Mouse (Mus musculus) spleen, postnatal 10 days (tissue): ENCODE measurements at regions not wholly inside any gene's neighbourhood (a gene's known extent, or its start where the extent isn't known, plus 50 kb on each side); places are given as distances from the start of the nearest gene placed in this dataset.
A peak's percentile ranks its signal among the peaks of the same experiment; 100 is the strongest.

Experiments
- DNase-seq, 2 experiments: peaks; one replicate each; pipeline ENCODE4 v3.0.0; 2021 to 2022; ENCODE audit warnings: low spot score in 2 of 2

- no peak for DNase-seq
Measured at GRCm38 (mm10) chr5:112012505-112013164, 239.7 kb downstream of the Cryba4 start.

DNA sequence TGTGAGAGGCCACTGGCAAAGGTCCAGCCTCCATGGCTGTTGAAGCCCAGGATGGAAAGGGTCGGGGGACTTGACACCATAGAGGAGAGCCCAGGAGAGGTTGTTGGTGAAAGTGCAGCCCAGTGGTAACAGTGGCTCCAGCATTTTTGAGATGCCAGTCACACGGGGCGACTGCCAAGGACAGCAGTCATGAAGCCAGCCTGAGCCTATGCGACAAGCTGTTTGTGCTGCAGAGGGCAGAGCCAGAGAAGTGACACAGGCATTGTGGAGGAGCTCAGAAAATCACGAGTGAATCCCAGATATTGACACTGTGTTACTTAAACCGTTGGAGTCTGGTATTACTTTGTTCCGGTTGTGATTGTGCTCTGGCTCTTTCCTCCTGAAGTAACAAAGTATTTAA lies 233.4 kb downstream of the Cryba4 start:
- no peak for DNase-seq

GRCm38 (mm10) chr5:112020882-112021281 lies 231.4 kb downstream of the Cryba4 start:
- no peak for DNase-seq

GRCm38 (mm10) chr5:112029955-112030354 lies 222.4 kb downstream of the Cryba4 start:
- no peak for DNase-seq

DNA sequence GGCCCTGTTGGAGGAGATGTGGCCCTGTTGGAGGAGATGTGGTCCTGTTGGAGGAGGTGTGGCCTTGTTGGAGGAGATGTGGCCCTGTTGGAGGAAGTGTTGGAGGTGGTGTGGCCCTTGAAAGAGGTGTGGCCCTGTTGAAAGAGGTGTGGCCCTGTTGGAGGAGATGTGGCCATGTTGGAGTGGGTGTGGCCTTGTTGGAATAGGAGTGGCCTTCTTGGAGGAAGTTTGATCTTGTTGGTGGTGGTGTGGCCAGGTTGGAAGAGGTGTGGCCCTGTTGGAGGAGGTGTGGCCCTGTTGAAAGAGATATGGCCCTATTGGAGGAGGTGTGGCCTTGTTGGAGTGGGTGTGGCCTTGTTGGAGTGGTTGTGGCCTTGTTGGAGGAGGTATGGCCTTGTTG lies 220.3 kb downstream of the Cryba4 start:
- DNase-seq, result no peak

DNA sequence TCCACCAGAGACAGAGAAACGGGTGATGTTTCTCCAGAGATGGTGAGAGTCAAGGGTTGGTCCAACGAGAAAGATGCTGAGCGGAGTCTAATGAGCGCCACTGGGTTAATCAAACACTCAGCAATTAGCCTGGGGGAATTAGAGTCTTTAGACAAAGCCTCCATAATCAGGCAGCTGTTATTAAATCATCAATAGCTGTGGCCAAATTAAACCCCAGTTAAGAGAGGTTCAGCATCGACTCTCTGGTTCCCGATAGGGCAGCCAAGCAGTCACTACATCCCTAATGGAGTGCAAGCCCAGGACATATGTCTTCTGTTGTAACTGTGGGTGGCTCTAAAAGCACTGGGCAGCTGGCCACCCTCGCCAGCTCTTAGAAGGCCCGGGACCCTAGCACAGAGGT lies 216.9 kb downstream of the Cryba4 start:
- DNase-seq, result no peak

GRCm38 (mm10) chr5:112037080-112037479 lies 215.2 kb downstream of the Cryba4 start:
- DNase-seq, result no peak

DNA sequence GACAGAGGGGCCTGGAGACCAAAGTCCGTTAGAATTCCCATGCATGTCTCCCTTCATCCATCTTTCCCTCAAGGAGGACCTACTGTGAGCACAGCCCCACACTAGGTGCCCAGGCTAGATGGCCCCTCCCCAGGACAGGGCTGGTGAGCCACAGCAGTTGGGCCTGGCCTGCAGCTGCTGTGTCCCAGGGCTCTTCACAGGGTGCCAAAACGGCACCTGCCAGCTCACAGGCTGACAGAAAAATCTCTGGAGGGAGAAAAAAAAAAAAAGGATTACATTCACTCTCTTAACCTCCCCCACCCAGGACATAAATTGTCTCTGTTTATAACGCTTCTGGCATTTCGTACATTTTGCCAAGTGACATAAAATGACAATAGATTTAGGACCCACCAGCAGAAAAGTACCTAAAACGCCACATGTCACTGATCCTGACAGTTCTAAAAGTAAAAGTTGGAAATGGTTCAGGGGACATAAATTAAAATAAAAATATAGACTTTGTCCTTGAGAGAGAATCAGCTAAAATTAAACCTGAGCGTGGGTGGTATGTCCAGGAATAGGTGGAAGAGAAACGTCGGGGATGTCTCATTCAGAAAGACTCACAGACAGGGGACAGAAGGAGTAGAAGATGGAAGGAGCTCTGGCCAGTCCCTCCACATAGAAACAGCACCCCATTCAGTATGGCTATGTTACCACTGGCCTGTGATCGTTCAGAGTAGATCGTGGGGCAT lies 212.5 kb downstream of the Cryba4 start:
- DNase-seq, result no peak

GRCm38 (mm10) chr5:112040678-112041077 lies 211.6 kb downstream of the Cryba4 start:
- no peak for DNase-seq

- DNase-seq, result no peak
Measured at GRCm38 (mm10) chr5:112041285-112041684, 211.0 kb downstream of the Cryba4 start.

- DNase-seq, result no peak
Measured at GRCm38 (mm10) chr5:112042236-112042635, 210.1 kb downstream of the Cryba4 start.

- no peak for DNase-seq
Measured at GRCm38 (mm10) chr5:112050046-112050782, 202.1 kb downstream of the Cryba4 start.

DNA sequence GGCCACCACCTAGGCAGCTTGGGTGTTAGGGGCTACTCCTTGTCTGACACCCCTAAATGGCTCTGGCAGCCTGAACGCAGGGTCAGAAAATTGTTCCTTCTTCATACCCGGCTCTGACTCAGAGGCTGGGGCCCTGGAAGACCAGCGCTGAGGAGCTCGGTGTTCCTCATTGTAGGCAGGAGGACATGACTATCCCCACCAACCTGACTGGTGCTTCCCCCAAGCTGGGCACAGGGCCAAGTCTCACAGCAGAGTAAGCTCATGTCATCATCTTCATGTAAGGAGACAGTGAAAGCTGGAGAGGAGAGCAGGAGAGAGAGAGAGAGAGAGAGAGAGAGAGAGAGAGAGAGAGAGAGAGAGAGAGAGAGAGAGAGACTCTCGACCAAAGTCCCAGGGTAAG lies 201.4 kb downstream of the Cryba4 start:
- DNase-seq, result no peak

DNA sequence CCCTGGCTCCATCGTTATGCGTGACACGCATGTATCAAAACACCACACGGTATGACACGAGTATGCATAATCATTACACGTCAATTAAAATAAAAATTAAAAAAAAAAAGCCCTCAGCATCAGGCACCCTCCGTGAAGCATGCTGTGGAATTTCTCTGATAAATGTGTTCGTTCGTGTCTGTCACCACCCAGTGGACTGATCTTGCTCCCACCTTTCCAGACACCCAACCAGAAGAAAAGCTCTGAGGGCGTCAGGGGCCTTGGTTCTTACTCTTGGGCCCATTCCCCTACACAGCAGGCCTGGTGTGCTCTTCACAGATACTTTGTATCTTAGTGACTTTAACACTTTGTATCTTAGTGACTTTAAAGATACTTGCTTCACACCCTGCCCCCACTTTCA lies 200.5 kb downstream of the Cryba4 start:
- DNase-seq, result no peak

- no peak for DNase-seq
Measured at GRCm38 (mm10) chr5:112053600-112054155, 198.6 kb downstream of the Cryba4 start.

GRCm38 (mm10) chr5:112055018-112055417 lies 197.3 kb downstream of the Cryba4 start:
- DNase-seq, result no peak

DNA sequence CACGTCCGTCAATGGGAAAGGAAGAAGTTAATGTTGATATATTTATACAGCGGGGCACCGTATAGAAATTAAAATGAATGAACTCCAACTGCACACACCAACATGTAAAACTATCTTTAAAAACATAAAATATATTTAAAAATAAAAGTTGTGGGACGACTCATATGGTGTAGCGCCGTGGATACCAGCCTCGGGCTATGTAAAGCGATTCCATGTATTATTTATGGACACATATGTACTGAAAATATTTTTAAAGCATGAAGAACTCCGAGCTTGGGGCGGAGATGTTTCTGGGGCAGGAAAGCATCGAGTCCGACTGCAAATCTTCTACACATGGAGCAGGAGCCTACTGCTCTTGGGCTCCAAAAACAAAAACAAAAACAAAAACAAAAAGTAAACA lies 182.4 kb downstream of the Cryba4 start:
- no peak for DNase-seq

DNA sequence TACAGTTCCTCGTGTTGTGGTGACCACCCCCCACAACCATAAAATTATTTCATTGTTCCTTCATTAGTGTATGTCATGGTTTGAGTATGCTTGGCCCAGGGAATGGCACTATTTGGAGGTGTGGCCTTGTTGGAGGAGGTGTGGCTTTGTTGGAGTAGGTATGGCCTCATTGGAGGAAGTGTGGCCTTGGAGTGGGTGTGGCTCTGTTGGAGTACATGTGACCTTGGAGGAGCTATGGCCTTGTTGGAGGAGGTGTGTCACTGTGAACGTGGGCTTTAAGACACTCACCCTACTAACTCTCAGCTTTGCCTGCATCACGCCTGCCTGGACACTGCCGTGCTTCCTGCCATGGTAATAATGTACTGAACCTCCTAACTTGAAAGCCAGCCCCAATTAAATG lies 179.9 kb downstream of the Cryba4 start:
- DNase-seq, result no peak

DNA sequence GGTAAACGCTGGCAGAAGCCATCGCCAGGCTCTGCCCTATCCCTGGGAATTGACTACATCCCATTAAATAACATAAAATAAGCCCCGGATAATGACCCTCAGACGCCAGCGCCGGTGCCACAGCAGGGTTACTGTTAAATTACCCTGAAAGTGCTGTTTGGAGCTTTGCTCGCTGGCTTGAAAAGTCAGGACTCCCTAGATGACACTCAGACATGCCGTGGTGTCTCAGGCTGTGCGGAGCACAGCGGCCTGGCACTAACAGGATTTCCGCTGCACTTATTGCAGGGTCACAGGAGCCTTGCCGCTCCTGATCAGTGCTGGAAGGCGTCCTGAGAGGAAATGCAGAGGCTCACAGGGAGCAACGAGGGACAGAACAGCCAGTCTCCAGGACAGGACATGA lies 175.2 kb downstream of the Cryba4 start:
- no peak for DNase-seq

GRCm38 (mm10) chr5:112077840-112078600 lies 174.3 kb downstream of the Cryba4 start:
- peak in 1 of 2 experiments; percentile 50 for DNase-seq

- no peak for DNase-seq
Measured at GRCm38 (mm10) chr5:112081006-112081405, 171.3 kb downstream of the Cryba4 start.
